Mouse (Mus musculus) gastrocnemius, adult 8-10 months (tissue): ENCODE data around the gene Cdk5r1. TPM values are rescaled to one million over a fixed set of nuclear protein-coding genes. Genes with fewer than 3 reads are reported as not detected.

Experiments
- DNase-seq, 2 experiments: peaks; one replicate each; pipeline ENCODE4 v3.0.0; 2022; ENCODE audit warnings: low spot score in 2 of 2
- total RNA-seq, 4 experiments: library from RNA; stranded (reverse); gene quantifications; 2 replicates each; pipeline ENCODE4 v1.2.4; 2022

Gene Cdk5r1
- total RNA-seq, 4 experiments from 2014 or later = 0.20 to 0.43 (median 0.29) TPM

DNA sequence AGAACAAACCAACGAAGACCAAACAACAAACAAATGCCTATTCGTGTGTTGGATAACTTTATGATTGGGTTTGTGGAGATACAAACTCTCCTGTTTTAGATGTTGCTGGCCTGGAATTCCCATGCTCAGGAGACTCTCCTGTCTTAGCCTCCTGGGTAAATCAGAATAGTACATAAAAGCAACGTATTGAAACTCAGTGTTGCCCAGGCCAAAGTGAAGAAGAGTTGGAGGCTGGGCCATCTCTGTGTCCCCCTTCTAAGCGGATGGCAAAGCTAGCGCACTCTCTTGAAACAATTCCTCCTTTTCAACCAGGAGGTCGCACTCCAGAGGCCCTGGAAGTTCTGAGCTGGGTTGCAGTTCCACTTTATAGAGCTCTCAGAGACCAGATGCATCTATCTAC, 26.5 kb downstream of the Cdk5r1 start:
- no peak for DNase-seq

DNA sequence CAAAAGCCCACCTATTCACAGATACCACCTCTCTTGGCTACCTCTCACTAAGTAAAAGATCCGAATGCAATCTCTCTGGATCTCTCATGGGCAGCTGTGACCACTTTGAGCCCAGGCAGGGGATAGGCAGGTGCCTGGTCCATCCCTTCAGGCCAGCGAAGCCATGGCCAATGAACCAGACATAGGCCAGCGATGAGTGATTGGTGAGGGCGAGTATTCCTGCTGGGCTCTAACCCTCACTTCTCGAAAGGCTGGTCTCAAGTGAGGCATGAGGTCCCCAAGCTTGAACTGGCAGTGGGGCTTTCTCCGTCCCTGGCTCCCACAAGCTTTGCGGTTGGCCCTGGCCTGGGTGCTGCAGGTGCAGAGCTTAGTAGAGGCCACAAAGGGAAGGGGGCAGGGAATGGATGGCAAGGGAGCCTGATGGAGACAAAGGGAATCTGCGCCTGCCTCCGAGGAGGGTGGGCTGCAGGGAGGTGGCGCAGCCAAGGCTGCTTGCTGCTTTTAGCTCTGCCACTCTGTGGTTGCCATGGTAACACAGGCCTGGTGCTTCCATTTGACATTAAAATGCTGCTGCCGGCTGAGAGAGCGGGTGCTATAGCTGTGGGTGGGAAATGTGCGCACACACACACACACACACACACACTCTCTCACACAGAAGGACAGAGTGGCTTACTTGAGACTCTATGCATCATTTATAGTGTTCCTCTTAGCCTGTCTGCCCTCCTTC, 27.1 kb downstream of the Cdk5r1 start:
- no peak for DNase-seq

DNA sequence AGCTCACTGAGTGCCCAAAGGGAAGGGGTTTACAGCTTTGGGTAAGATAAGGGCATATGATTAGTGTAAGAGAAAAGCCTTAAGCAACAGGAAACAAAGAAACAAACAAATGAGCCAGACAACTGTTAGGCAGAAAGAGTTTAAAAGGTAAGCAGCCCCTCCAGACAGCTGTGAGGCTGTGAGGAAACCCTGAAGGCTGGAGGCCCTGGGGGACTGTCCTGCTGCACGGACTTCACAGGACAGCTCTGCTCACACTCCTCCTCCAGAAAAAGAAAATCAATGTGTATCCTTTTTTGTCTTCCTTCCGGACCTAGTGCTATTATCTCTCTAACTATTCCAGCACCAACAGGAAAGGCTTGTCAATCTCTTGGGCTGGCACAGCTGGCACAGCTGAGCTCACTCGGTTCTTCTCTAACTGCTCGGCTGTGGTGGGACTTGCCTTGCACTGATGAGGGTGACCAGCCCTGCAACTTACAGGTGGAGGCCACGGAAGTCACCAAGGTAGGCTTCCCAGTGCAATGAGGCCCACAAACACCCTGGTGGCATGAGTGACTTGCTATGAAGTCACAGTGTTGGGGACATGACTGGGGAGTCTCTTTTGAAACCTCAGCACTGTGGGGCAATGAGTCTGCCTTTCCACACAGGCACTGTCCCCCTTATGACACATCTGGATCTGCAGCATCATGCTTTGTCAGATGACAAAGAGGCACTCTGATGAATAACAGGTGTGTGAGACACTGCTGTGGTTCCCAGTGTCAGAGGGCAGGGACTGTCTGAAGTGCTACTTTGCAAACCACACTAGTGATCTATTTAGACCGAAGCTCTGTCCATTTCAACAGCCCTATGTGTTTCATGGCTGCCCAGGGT, 27.9 kb downstream of the Cdk5r1 start:
- no peak for DNase-seq

- no peak for DNase-seq
Observed at GRCm38 (mm10) chr11:80505581-80505980, 28.8 kb downstream of the Cdk5r1 start.

DNA sequence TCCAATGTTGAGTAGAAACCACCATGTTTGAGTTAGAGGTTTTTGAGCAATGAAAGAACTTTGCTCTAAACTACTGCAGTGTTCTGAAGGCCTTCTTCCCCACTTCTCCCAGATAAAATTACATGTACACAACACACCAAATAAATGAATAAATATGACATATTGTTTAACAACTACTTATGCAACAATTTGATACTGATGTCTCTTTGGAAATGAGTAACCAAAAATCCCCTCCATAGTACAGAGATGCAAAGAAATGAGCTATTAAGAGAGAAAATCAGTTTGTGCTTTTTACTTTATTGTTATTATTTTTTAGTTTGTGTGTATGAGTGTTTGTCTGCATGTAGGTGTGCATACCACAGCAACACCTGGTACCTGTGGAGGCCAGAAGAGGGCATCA, 29.7 kb downstream of the Cdk5r1 start:
- DNase-seq = no peak

DNA sequence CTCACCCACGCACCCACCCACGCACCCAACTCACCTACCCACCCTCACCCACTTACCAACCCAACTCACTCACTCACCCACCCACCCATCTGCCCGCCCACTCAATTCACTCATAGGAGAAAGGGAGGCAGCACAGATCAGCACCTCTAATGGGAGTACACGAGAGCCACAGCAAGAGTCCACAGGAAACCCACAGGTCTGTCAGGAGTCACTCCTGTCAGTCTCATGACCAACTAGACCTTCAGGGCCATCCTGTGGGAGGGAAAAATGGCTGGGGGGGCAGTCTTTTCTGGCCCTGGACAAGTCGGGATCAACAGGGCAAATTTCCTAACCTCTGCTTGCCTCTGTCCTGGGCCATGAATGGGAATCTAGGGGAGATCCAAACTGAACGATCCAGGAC, 31.0 kb downstream of the Cdk5r1 start:
- DNase-seq = no peak

- peak; percentile 19 to 21 for DNase-seq
Observed at GRCm38 (mm10) chr11:80508361-80509175, 31.7 kb downstream of the Cdk5r1 start.

DNA sequence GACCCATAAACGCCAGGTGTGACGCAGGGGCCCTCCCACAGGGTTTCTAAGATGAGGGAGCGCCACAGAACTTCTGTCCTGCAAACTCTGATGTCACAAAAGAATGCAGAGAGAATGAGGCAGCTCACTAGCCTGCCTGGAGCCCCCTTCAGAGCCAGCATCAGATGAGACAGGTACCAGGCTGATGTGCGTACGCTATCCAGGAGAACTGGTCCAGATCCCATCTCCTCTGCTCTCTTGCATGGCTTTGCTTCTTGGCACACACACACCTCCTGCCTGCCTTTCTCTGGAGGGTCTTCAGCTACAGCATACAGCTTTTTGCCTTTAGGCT, 32.3 kb downstream of the Cdk5r1 start:
- no peak for DNase-seq

DNA sequence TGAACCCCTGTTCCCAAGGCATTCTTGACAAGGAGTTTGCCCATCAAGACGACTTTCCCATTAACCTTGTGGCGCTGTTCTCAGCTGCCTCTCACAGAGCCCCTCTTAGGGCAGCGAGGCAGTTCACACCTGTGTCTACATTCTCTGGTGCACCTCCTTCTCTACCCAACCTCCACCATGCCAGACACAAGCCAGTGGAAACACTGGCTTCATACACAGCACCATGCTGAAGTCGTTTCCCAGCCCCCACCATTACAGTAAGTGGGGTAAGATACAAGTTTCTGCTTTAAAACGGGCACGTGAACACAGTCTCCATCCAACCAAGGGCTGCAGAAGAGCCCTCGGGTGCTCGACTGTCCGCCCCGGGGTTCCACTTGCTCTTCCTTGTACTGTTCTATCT, 33.3 kb downstream of the Cdk5r1 start:
- no peak for DNase-seq

DNA sequence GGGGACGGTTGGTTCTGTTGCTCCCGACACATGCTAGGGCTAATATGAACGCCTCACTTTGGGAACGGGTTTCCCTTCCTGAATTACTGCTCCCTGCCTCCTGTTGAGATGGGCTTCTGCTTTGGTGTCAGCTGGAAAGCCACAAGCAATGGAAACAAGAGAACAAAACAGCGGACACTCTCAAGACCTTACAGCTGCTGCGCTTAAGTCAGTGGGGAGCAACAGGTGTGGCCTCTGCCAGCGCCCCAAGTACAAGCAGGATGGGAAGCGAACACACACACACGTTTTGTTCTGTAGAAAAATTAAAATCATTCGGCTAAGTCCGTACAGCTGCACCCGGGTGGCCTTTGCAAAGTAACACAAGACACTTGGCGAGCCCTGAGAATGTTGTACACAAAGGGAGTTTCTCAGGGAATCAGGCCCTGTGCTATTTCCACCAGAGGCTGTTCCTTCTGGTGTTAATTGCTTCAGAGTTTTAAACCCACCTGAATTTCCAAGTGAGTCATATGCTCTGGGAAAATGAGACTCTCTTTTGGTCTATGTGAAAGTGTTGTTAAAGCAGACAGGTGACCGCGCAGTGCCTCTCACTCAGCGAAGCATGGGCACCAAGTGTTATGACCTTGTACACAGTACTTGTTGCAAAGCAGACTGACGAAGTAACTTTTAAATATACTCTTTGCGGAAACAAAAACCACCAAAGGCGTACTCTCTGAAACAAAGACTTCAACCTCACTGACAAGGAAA, 35.7 kb downstream of the Cdk5r1 start:
- DNase-seq = no peak

DNA sequence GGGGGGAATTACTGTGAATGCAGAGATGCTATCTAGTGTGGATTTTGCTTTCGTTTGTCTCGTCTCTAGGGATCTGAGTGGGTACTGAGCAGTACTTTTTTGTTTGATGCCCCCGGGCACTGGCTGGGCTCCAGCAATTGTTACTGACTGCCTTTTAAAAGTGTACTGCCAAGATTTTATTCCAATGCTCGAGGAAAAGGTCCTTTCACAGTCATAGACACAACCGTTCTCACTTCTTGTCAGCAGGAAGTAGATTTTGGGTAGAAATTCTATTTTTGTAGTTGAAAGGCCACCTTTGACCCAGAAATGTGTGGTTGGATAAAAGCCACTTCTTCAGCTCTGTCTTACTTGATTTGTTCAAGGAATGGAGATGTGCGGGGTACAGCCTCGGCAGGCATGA, 37.0 kb downstream of the Cdk5r1 start:
- no peak for DNase-seq

DNA sequence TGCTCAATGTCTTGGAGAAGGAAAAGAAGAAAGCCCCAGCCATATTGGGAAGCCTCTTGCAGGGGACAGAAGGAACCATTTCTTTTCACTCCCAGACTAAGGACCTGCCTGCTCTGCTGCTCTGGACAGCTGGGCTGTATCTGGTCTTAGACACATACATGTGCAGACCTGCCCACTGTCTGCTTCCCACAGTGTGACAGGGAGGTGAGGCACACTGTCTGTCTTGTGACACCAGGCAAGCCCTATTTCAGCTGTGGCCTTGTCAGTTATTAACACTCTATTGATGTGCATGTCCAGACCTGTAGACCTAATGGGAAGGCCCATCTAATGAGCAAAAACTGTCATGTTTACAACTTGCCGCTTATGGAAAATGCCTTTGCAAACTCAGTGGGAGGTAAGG, 38.5 kb downstream of the Cdk5r1 start:
- DNase-seq = no peak

DNA sequence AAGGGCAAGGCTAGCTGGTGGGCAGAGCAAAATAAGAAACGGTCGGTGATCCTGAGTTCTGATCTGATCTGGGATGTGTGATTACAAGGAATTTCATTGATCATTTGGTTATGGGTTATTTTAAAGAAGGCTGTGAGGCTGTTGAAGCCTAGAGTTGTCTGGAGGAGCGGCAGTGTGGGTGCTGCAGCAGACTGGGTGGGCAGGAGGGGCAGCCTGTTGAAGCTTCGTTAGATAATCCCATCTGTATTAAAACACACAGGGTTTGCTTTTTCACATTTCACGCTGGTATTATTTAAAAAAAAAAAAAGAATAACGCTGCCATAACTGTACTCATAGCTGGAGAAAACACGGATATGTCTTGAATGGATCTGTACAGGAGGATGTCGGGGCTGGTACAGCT, 39.1 kb downstream of the Cdk5r1 start:
- DNase-seq = no peak

DNA sequence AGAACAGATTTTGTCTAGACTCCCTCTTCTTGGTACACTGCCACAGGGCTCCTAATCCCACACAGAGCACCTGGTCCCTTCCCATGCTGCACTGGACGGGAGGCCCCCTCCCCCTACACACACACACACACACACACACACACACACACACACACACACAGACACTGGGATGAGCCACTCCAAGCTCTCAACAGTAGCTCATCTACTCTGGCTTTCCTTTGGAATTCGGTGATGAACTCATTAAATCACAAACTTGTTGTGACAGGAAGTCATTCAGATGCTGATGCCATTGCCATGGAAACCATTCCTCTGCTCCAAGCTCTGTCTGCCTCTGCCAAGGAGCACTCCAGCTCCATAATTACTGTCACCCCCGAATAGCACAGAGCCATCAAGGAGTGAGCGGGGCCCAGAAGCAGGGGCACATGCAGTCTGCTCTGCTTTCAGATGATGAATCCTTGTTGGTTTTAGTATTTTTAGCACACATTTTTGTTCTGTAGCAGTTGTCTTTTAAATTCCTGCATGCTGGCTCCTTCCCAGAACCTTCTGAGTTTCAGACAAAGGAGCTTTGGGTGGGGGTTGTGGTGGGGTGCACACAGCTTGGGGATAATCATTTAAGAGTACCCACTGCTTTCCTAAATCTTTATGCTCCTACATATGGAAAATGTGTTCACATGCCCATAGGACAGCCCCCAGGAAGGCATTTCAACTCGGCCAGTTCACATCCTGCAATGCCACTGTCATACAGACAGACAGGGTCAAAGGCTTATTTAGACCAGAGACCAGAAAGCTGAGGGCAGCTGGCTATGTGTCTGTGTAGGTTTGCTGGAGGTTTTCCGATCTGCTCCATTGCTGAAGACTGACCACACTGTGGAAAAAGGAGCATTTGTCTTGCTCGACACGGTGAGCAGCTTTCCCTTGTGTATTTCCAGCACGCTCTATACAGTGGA, 41.9 kb downstream of the Cdk5r1 start:
- no peak for DNase-seq

DNA sequence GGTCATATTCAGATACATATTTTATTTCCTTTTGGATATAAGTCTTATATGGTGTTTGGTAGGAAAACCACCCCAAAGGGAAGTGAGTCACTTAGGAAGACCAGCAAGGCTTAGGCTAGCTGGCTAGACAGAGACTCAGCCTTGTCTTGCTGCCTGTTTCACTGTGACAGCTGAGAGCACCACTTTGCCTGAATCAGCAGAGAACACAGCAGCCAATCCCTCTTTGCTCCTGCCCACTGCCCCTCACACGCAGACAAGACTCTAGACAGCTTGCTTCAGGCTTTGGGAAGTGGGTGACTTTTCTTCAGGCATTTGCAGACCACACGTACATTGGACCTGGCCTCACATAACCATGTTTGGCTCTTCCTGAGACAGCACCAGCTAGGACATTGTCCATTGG, 44.3 kb downstream of the Cdk5r1 start:
- no peak for DNase-seq

DNA sequence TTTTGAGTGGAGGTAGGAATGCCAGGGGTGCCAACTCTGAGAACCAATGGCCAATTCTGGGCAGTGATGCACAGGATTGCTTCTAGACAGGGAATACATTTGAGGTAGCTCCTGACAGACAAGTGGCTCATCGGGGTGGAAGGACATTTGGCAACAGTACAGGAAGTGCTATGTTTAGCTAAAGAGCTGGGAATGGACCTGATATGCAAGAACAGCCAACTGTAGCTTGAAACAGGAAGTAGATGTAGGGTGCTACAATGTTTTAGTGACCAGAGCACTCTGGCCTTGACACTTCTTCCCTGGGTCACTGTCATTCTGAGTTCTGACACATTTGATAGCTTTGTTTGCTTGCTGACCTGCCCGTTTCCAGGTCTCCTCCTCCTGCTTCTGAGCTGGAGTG, 46.0 kb downstream of the Cdk5r1 start:
- no peak for DNase-seq

DNA sequence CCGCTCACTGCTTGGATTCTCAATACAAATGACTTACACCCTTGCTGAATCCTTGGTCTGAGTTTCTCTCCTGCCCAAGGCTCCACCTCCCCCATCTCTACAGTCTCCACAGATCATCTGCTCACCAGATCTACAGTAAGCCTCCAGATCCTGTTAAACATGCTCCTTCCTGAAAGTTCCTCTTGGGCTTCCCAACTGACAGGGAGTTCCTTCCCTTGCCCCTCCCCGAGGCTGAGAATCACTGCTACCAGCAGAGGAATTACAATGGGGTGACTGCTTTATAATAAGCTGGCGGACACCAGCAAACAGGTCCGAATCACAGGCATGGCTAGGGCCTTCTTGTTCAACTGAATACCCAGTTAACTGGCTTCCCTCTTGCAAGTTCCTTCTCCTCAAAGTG, 46.6 kb downstream of the Cdk5r1 start:
- no peak for DNase-seq

GRCm38 (mm10) chr11:80524213-80524612, 47.4 kb downstream of the Cdk5r1 start:
- no peak for DNase-seq

DNA sequence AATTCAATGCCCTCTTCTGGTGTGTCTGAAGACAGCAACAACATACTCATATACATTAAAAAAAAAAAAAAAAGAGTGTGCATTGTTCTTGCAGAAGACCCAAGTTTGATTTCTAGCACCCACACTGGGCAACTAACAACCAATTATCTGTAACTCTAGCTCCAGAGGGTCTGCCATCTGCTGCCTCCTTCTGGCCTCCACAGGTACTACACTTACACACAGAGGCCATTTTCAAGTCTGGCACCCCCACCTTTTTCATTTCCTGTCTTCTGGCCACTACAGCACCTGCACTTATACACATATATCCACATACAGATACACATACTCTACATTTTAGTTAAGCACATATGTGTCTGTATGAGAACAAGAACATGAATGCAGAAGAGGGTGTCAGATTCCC, 50.9 kb downstream of the Cdk5r1 start:
- no peak for DNase-seq

- DNase-seq = no peak
Observed at GRCm38 (mm10) chr11:80529149-80529548, 52.3 kb downstream of the Cdk5r1 start.
